Mouse (Mus musculus) ovary, adult 2 months (tissue): ENCODE data around the gene Cyp2c66. TPM values are rescaled to one million over a fixed set of nuclear protein-coding genes. Genes with fewer than 3 reads are reported as not detected.

ENCODE experiments used
- polyA plus RNA-seq: library from polyadenylated mRNA; depleted of rRNA; stranded (reverse); fragments of >200 nt; gene quantifications from 2 replicates; pipeline ENCODE4 v1.2.3, GENCODE M21; 2012; rRNA removed

Gene Cyp2c66
- polyA plus RNA-seq = not detected in 2 replicates

GRCm38 (mm10) chr19:39113644-39114043 is at the start of gene Cyp2c66:
Gene Cyp2c66, plus strand, starts transcription at chr19:39113898.

Other genes with a start within 250 kb of the Cyp2c66 start
- gene Hells, start 183.0 kb upstream of the Cyp2c66 start, polyA plus RNA-seq = 1.0 and 1.4 TPM in 2 replicates
- gene Cyp2c55, start 106.9 kb upstream of the Cyp2c66 start, polyA plus RNA-seq = not detected in 2 replicates
- not detected in 2 replicates for gene Cyp2c65, start 52.9 kb upstream of the Cyp2c66 start, polyA plus RNA-seq
- 0.21 and 0.63 TPM in 2 replicates for gene Cyp2c29, start 155.5 kb downstream of the Cyp2c66 start, polyA plus RNA-seq